Mouse (Mus musculus) yolk sac, embryonic 10.5 days (tissue): ENCODE measurements around the gene Epha2.

Experiments
- DNase-seq: peaks from one replicate; pipeline ENCODE4 v3.0.0-alpha.2; 2017; ENCODE audit warnings: low spot score

Epha2 gene

GRCm38 (mm10) chr4:141303402-141304222, 2.6 kb downstream of the Epha2 start:
- DNase-seq, result no peak

DNA sequence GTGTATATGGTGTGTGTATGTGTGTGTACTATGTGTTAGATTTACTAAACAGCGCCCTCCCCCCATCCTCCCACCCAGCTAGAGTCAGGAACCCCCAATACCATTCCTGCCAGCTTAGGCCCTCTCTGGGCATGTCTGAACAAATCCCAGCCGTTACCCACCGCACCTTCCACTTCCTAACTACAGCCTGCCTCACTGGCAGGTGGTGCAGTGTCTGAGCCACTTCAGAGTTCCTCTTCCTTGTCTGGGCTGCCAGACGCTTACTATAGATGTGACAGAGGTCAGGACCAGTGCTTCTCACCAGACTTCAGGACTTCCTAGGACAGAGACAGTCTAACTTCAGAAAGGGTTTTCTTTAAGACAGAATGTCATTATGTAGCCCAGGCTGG, 3.2 kb downstream of the Epha2 start:
- DNase-seq, result no peak

DNA sequence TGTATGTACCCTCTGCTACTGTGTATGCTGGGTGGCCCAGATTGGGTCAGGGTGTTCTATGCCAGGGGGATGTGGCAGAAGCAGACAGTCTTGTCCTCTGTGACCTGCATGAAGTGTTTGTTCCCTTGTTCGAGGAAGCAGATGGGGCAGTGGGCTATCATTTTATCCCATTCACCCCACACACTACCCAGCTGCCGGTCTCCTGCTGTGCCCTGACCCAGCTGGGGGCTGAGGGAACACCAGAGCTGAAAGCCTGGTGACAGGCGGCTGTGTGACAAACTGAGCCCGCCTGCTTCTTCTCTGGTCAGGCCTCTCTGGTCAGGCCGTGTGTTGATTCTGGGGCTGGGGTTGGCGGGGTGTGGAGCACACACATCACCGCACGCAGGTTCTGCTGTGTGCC, 5.0 kb downstream of the Epha2 start:
- DNase-seq, result no peak

DNA sequence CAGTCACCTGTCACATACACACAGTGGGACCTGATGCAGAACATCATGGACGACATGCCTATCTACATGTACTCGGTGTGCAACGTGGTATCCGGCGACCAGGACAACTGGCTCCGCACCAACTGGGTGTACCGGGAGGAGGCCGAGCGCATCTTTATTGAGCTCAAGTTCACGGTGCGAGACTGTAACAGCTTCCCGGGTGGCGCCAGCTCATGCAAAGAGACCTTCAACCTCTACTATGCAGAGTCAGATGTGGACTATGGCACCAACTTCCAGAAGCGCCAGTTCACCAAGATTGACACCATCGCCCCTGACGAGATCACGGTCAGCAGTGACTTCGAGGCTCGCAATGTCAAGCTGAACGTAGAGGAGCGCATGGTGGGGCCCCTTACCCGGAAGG, 7.3 kb downstream of the Epha2 start:
- DNase-seq, result no peak

DNA sequence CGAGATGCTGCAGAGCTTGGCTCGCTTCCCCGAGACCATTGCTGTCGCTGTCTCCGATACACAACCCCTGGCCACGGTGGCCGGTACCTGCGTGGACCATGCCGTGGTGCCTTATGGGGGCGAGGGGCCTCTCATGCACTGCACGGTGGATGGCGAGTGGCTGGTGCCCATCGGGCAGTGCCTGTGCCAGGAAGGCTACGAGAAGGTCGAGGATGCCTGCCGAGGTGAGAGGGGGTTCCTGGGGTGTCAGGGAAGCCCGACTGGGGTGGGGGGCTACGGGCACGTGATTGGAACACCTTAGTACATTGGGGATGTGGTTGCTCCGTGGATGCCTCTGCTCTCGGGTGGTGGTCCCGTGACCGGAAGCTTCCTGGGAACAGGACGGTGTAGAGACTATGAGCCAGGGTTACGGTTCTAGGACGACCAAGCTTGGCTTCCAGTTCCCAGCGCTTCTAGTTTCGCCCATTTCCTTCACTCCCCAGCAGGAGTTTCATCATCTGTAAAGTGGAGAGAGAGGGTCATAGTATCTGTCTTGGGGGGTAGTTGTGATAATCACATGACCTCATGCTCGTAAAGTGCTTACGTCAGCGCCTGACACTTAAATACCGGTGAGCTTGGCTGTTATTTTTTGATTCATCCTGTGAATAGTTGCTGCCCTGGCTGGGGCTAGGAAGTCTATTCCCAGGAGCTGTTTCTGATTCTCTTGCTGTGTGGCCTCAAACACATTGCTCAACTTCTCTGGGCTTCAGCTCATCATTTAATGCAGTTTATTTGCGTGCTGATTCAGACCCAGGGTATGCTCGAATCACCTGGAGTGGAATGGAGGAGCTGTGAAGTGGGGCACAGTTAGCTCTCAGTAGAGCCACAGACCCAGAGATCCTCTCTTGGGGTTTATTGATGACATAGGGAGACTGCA, 8.1 kb downstream of the Epha2 start:
- DNase-seq, result no peak

DNA sequence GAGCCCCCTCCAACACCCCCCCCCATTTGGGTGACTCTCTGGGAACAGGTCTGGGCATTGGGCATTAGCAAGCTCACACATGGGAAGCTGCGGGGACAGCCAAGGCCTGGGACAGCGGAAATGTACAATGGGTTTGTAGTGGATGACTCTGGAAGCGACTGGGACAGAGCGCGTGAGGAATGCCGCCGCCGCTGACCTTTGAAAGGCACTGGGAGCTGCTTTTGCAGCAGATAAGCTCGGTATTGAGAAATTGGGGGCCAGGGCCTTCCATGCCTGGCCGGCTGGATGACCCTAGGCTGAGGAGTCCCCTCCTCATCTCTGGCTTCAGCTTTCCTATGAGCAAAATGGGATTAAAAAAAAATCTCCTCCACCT, 8.7 kb downstream of the Epha2 start:
- DNase-seq, result peak; percentile 81

GRCm38 (mm10) chr4:141310191-141310606, 9.2 kb downstream of the Epha2 start:
- peak; percentile 83 for DNase-seq

DNA sequence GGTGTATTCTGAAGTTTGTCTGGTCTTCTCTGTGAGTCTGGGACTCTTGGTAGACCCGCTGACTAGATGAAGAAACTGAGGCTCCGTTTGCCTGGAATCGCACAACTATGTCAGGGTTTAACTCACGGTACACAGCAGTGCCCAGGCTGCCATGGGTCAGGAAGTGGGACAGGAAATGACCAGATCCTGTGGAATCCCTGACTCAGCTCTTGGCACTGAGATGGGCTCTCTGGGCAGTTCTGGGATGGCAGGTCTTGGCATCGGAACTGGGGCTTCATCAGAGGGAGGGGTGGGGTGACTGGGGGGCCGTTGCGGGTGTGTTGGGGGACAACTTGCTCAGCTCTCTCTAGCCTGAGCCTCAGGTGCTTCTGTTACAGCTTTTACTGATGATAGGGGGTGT, 10.0 kb downstream of the Epha2 start:
- DNase-seq, result no peak

DNA sequence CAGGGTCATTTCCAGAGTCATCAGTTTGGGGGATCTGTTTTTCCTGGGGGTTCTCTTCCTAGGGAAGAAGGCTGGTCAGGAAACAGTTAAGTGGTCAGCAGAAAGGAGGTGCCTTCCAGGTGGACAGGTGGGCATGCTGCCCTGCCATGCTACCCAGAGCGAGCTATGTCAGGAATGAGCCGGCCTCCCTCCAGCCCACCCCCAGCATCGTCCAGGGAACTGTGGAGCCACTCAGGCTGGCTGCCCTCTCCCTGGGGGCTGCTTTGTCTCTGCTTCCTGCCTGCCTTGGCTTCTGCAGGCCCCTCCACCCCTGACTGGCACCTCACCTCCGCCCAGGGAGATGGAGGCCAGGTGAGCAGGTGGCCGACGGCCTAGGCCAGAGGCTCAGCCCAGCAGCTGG, 10.5 kb downstream of the Epha2 start:
- DNase-seq, result no peak

- no peak for DNase-seq
Measured at GRCm38 (mm10) chr4:141311908-141312307, 10.9 kb downstream of the Epha2 start.

DNA sequence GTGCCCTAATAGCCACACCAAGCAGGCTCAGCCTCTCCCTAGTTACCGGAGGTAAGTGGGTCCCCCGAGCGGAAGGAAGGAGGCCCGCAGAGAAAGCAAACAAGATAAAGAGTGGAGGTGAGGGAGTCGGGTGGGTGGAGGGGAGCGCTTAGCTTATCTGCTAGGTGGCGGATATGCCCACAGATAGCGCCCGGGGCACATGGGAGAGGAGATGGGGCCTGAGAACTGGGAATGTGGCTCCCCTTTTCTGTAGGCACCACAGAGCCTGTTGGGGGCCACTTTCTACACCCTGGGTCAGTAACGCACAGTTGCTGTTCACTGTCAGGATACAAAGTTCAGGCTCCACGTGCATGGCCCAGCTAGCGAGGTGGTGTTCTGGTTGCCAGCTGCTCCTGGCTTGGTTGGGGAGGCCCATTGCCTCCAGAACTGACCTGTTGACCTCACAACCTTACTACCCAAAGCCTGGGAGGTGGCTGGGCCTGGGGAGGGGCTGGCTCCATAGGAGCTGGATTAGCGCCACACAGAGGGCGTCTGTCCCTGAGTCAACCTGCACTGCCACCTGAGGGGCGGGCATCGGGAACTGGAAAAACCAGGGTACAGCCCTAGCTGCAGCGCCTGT, 11.6 kb downstream of the Epha2 start:
- DNase-seq, result peak; percentile 46

- DNase-seq, result no peak
Measured at GRCm38 (mm10) chr4:141313481-141313880, 12.4 kb downstream of the Epha2 start.

- DNase-seq, result no peak
Measured at GRCm38 (mm10) chr4:141313924-141314323, 12.9 kb downstream of the Epha2 start.

DNA sequence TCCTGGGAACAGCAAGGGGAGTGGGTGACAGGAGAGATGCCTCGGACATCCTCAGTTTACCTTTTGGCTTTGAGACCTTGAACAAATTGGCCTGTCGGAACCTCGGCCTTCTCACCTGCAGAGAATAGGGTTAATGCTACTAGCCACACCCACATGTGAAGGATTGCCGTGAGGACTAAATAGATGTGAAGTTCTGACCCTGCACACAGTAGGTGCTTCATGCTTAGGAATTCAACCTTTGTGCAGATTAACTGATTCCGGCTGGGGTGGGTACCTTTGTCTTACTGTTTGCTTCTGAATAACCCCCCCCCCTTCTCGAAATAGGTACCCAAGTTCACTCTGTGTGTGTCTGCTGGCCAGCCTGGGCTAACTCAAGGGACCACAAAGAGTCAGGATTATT, 13.7 kb downstream of the Epha2 start:
- no peak for DNase-seq

DNA sequence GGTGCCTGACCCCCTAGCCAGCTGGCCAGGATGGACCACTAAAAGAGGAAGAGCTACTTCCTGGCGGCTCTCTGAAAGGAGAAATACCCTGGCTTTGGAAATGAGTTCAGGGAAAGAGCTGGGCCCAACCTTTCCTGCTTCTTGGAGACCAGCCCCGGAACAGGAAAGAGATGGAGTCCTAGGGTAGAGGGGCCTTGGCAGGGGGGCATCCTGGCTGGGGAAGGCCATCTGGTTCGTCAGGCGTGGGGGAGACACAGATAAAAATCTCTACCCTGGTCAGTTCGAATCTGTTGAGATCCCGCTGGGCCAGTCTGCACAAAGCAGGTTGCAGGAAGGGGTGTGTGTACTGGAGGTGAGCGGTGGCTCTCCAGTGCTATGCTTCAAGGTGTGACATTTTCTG, 15.0 kb downstream of the Epha2 start:
- DNase-seq, result no peak

DNA sequence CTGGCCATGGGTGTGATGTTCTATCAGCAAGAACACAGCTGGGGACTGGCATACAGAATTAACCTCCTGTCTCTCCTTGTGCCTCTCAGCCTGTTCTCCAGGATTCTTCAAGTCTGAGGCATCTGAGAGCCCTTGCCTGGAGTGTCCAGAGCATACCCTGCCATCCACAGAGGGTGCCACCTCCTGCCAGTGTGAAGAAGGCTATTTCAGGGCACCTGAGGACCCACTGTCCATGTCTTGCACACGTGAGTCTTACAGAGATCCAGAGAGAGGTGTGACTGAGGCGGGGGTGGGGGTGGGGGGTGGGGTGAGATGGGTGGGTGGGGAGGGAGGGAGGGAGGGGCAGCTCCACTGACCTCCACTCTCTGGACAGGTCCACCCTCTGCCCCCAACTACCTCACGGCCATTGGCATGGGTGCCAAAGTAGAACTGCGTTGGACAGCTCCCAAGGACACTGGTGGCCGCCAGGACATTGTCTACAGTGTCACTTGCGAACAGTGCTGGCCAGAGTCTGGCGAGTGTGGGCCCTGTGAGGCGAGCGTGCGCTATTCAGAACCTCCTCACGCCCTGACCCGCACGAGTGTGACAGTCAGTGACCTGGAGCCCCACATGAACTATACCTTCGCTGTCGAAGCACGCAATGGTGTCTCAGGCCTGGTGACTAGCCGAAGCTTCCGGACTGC, 15.6 kb downstream of the Epha2 start:
- no peak for DNase-seq

DNA sequence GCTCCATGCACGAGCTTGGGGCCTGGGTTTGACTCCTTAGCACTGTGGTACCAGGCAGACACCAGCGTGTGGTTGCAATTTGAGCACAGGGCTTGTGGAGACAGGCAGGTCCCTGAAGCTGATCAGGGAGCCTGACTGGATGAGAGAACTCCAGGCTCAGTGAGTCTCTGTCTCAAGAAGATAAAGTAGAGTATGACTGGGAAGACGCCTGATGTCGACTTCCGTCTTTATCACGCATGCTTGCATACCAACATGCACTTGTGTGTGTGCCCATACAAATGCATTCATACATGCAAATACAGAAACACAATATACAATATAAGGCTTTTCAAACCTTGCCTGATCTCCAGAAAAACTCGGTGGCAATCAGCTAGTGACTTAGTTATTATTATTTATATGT, 16.9 kb downstream of the Epha2 start:
- no peak for DNase-seq

GRCm38 (mm10) chr4:141322526-141322925, 21.5 kb downstream of the Epha2 start:
- DNase-seq, result no peak

DNA sequence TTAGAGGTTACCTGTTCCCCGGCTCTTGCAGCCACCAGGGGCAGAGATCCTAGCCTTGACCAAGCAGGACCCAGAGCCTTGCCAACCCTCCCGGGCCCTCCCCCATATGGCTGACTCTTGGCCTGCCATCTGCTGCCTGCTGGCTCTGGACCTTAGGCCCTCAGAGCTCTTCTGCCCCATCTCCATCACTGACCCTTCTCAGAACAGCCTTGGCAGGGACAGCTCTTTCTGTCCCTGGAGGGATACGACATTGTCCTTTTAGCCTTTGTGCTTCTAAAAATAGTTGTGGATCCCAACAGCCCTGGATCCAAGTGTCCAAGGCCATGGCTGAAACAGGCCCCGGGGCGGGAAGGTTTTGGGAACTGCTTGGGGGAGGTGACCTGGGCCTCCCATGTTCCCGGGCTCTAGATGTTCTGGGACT, 23.7 kb downstream of the Epha2 start:
- no peak for DNase-seq

- no peak for DNase-seq
Measured at GRCm38 (mm10) chr4:141325636-141326035, 24.6 kb downstream of the Epha2 start.

GRCm38 (mm10) chr4:141327075-141327474, 26.0 kb downstream of the Epha2 start:
- no peak for DNase-seq

GRCm38 (mm10) chr4:141328742-141329141, 27.7 kb downstream of the Epha2 start:
- no peak for DNase-seq
